In the genomic region with DNA sequence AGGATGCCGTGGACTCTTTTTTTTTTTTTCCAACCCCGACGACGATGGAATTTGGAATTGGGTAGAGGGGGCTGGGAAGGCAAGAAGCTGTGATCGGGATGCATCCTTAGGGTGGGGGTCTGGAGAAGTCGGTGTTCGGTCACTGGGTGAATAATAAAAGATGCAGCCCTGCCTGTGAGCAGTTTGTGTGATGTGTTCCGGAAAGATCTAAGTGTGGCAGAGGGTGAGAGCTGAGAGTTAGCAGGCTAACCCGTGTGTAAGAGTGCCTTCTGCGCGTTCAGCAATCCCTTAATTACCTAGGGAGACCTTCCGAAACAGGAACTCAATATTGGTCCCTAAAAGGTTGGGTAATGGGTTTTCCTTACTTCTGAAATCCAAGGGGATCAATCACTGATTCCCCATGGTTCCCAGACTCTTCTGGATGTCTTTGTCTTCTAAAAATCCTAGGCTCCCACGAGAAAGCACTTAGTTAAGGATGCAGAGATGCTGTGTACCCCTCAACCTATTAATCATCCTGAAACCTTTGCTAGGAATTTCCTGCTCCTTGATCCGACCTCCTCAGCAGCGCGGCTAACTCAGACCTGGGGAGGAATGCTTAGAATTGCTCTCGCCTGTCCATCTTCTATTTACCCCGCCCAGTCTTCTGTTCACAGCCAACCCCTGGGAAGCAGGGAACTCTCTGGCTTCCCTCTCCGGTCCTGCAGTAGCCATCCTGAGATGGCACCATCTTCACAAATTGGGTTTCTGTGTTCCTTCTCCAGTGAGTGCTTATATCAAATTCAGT, we compare ENCODE assay signal across 8 mouse cellular contexts.
DNase-seq lines count a peak whose midpoint lies in the region; ATAC-seq and TF ChIP-seq lines count a peak whose summit lies in the region.

No protein-coding gene starts in this region.

- WGBS in hindbrain, embryonic 15.5 days: 1% methylated on average over 19 of the region's 19 CpGs
- WGBS in liver, embryonic 15.5 days (ENCODE audit: insufficient replicate concordance): 10% methylated on average over 19 of the region's 19 CpGs
- 4% methylated on average over 19 of the region's 19 CpGs for WGBS in stomach, embryonic 15.5 days

- no peaks in the 10 kb centered on the region for H3K27me3 ChIP-seq in testis, adult 2 months (ENCODE audit: control insufficient read depth, insufficient read depth, low read length)
- no peaks in the 10 kb centered on the region for H3K27me3 ChIP-seq in hindbrain, embryonic 15.5 days
- H3K27me3 ChIP-seq in liver, embryonic 15.5 days: peaks cover 40% of the 10 kb centered on the region
- 0 out of 2 replicates have a peak, but pooled peaks cover 4% of the 10 kb centered on the region for H3K27me3 ChIP-seq in stomach, embryonic 15.5 days (replicated peaks)

- no peaks in the 10 kb centered on the region; the same call in none of the 2 replicates for H3K4me1 ChIP-seq in testis, adult 2 months (ENCODE audit: control insufficient read depth, insufficient read depth, low read length)
- H3K4me1 ChIP-seq in hindbrain, embryonic 15.5 days (replicated peaks): peaks cover 24% of the 10 kb centered on the region
- H3K4me1 ChIP-seq in liver, embryonic 15.5 days (replicated peaks): peaks cover 19% of the 10 kb centered on the region
- peaks cover 21% of the 10 kb centered on the region; the same call in 1 of the 2 replicates for H3K4me1 ChIP-seq in stomach, embryonic 15.5 days

- no peak for TF ChIP-seq CTCF in testis, adult 2 months (IDR thresholded peaks at IDR 0.05; ENCODE audit: control insufficient read depth, insufficient read depth, insufficient replicate concordance, low read depth, low read length)

- peak; percentile 66; the same call in 1 of the 2 replicates for ATAC-seq in hindbrain, embryonic 15.5 days (ENCODE audit: low FRiP score, low read depth)
- no peak for ATAC-seq in liver, embryonic 15.5 days (ENCODE audit: insufficient read depth)
- ATAC-seq in stomach, embryonic 15.5 days (ENCODE audit: insufficient read depth, low FRiP score, low read depth): no peak

- H3K4me3 ChIP-seq in testis, adult 2 months (ENCODE audit: control insufficient read depth, low read depth, low read length): peak overlapping the region; percentile 82
- peak overlapping the region; percentile 50 for H3K4me3 ChIP-seq in hindbrain, embryonic 15.5 days
- peak overlapping the region; percentile 57 for H3K4me3 ChIP-seq in liver, embryonic 15.5 days (replicated peaks)
- peak overlapping the region; percentile 54 for H3K4me3 ChIP-seq in stomach, embryonic 15.5 days (replicated peaks)

- peak overlapping the region; percentile 39 for H3K9ac ChIP-seq in hindbrain, embryonic 15.5 days
- no peak overlapping the region for H3K9ac ChIP-seq in liver, embryonic 15.5 days
- H3K9ac ChIP-seq in stomach, embryonic 15.5 days: peak overlapping the region; percentile 23; the same call in 1 of the 2 replicates

- H3K9me3 ChIP-seq in hindbrain, embryonic 15.5 days: no peaks in the 10 kb centered on the region
- no peaks in the 10 kb centered on the region for H3K9me3 ChIP-seq in liver, embryonic 15.5 days (replicated peaks)
- H3K9me3 ChIP-seq in stomach, embryonic 15.5 days: no peaks in the 10 kb centered on the region

- no peak for DNase-seq in testis, postnatal 10 days (ENCODE audit: low spot score)
- DNase-seq in embryo, embryonic 11 days: peak; percentile 79
- no peak for DNase-seq in adrenal gland, postnatal 36 days
- no peak for DNase-seq in ovary, postnatal 14 days (ENCODE audit: low spot score)

- no peak overlapping the region for H3K27ac ChIP-seq in testis, adult 2 months (ENCODE audit: control insufficient read depth, insufficient read depth, low read depth, low read length)
- 0 out of 2 replicates have a peak overlapping the region, but pooled peaks have one; percentile 22 for H3K27ac ChIP-seq in hindbrain, embryonic 15.5 days (replicated peaks)
- no peak overlapping the region for H3K27ac ChIP-seq in liver, embryonic 15.5 days (replicated peaks)
- no peak overlapping the region for H3K27ac ChIP-seq in stomach, embryonic 15.5 days

- H3K4me2 ChIP-seq in hindbrain, embryonic 15.5 days: peak overlapping the region; percentile 92
- peak overlapping the region; percentile 80 for H3K4me2 ChIP-seq in liver, embryonic 15.5 days
- peak overlapping the region; percentile 98 for H3K4me2 ChIP-seq in stomach, embryonic 15.5 days

- H3K36me3 ChIP-seq in testis, adult 2 months (ENCODE audit: control insufficient read depth, insufficient read depth, low read length): no peaks in the 10 kb centered on the region
- H3K36me3 ChIP-seq in hindbrain, embryonic 15.5 days: no peaks in the 10 kb centered on the region
- H3K36me3 ChIP-seq in liver, embryonic 15.5 days (replicated peaks): no peaks in the 10 kb centered on the region
- no peaks in the 10 kb centered on the region for H3K36me3 ChIP-seq in stomach, embryonic 15.5 days

- no peak for TF ChIP-seq POLR2A in testis, adult 2 months (IDR thresholded peaks at IDR 0.05; ENCODE audit: control insufficient read depth, low read depth, low read length)
